Mouse (Mus musculus) skeletal muscle tissue, postnatal 0 days (tissue): ENCODE results near the gene Psen1. TPM values are rescaled to one million over a fixed set of nuclear protein-coding genes. Genes with fewer than 3 reads are reported as not detected.

ENCODE experiments used
- polyA plus RNA-seq: library from polyadenylated mRNA; unstranded; fragments of >200 nt; fragmentation: Nextera tagmentation; extraction: Ambion mirVana; gene quantifications from 2 replicates; pipeline ENCODE4 v1.2.1, GENCODE M21; 2015

The Psen1 gene
- polyA plus RNA-seq, result 27.9 and 29.3 TPM in 2 replicates

GRCm38 (mm10) chr12:83687934-83688315 lies at the start of gene Psen1:
TSS of gene Psen1 (plus strand) at chr12:83688152.

GRCm38 (mm10) chr12:83763311-83764043 lies 75.5 kb downstream of the Psen1 start, which contains the start of gene Papln:
TSS of gene Papln (plus strand) at chr12:83763634.

Other genes starting within 250 kb of the Psen1 start
- 7.9 and 8.8 TPM in 2 replicates for gene Dpf3, start 200.4 kb upstream of the Psen1 start, polyA plus RNA-seq
- 27.0 and 27.7 TPM in 2 replicates for gene Dcaf4, start 167.7 kb upstream of the Psen1 start, polyA plus RNA-seq
- gene Zfyve1, start 90.9 kb upstream of the Psen1 start, polyA plus RNA-seq, result 9.3 and 10.4 TPM in 2 replicates
- 118 and 121 TPM in 2 replicates for gene Rbm25, start 56.9 kb upstream of the Psen1 start, polyA plus RNA-seq
- 0.24 and 0.71 TPM in 2 replicates for gene Papln, start 75.5 kb downstream of the Psen1 start, polyA plus RNA-seq
- 13.6 and 14.2 TPM in 2 replicates for gene Numb, start 233.8 kb downstream of the Psen1 start, polyA plus RNA-seq